Mouse (Mus musculus): ENCODE measurements at regions not wholly inside any gene's neighbourhood (a gene's known extent, or its start where the extent isn't known, plus 50 kb on each side); places are given as distances from the start of the nearest gene placed in this dataset.
"Not testable (repeated sequence)": the region's sequence is repeated elsewhere in the genome, so short reads cannot be mapped to it uniquely, and the experiment has no call there.

DNA sequence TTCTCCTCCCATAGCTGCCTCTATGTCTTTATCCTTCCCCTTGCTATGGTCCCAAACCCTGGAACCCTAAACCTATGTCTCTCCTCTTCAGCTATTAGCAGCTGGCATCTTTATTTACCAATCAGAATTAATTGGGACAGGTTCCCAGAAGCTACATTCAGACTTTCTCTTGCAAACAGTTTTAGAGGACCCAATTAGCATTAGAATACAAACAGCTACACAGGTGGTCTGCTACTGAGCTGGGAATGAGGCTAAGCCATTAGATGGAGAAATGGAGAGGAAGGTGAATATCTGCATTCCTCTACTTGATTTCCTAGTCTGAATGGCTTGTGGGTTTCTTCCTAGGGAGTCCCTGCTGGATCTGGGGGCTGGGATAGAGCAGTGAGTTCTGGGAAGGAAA is 611.9 kb downstream of the A830018L16Rik start:
- DNase-seq (ENCODE audit: inconsistent age in 2 of 2, low spot score in 1 of 2), result no peak

DNA sequence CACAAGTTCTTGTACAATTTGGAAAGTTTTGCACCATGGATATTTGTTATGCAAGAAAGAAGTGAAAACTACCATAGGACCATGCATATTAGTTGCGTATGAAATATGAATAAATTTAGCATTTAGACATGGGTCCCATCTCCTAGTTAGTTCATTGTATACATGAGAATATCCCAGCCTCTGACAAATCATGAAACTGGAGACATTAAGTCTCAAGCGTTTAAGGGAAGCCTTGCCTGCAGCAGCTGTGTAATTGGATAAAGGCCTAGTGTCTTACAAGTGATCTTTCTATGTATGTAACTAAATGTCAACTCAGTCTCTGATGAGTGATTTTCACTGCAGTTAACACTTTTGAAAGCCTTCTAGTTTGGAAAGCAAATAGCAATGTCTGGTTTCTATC is 613.5 kb downstream of the A830018L16Rik start:
- no peak for DNase-seq (ENCODE audit: inconsistent age in 2 of 2, low spot score in 1 of 2)

DNA sequence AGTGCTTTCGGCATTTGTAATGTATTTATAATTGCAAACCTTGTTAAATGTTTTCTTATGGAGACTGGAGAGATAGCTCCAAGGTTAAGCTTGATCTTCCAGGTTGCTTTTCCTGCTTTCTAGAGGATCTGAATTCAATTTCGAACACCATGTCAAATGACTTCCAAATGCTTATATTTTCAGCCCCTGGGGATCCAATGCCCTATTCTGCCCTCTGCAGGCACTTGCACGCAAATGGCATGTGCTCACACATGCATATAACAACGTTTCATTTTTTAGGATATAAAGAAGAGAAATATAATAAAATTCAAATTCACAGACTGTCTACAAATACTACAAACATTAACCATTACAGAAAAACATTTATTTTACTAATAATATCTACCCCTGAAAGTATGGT is 614.2 kb downstream of the A830018L16Rik start:
- no peak for DNase-seq (ENCODE audit: inconsistent age in 2 of 2, low spot score in 1 of 2)

DNA sequence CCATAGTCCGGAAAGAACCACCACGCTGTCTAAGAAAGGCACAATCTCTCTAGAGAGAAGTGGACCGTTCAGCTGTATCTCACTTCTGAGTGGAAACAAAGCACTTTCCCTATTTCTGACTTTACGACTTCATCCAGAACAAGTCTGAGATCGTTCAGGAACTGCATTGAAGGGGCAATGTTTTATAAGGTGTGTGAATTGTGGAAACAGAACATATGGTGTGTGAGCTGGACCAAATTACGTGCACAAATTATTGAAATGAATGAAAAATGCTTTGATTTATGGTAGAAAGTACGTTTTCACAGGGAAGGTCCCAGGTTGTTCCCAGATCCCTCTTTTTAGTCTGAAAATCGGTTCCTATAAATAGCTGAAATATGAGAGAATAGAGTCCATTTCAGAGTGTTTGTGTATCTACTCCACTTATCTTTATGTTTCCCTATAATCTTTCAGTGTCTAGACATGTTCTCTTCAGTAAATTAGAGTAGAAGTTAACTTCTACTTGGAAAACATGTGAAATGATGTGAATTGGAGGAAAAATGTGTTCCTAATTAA is 638.1 kb downstream of the A830018L16Rik start:
- no peak for DNase-seq (ENCODE audit: inconsistent age in 2 of 2, low spot score in 1 of 2)

DNA sequence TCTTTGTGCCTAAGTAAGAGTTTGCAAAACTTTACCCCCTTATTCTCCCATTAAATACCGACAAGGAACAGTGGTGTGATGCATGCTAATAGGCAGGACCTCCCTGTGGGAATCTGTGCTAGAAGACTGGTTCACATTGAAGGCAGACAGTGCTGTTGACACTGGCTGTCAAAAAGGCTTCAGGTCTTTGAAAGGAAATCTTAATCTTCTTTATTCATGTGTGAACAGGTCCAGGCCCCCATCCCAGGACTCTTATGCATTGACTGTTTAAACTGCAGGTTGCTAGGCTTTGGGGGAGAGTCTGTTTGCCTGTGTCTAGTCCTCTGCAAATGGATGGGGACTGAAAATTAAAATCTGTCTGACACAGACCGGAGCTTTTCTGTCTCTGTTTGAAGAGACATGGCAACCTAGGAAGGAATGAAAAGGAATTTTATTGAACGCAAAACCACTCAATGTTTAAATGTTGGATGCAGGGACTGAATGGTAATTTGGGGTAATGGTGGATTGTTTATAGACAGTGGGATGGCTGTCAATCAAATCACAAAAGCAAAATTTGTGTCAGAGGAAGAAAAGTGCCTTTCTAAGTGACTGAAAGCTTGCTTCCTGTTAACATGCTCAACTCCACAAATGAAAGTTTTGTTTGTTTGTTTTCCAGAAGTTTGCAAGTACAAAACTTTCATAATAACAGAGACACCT is 642.1 kb downstream of the A830018L16Rik start:
- no peak for DNase-seq (ENCODE audit: inconsistent age in 2 of 2, low spot score in 1 of 2)

DNA sequence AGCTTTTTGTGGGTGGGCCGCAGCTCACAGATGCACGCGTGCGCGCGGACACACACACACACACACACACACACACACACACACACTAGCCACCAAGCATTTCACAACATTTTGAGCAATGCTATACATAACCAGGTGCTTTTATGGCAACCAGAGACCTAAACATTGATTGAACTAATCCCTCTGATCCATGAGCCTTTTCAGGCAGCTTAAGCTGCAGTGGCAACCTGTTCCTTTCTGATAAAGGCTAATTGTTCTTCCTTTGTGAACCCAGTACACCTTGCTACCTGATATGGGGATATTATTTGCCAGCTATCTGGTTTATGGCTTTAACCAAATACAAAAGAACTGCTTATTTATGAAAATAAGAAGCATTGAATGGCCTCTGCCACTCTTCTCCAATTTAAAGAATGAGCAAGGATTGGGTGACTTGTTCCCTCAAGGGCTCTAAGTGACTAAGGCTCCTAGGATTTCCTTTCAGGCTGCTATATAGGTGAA is 651.2 kb downstream of the A830018L16Rik start:
- no peak for DNase-seq (ENCODE audit: inconsistent age in 2 of 2, low spot score in 1 of 2)

DNA sequence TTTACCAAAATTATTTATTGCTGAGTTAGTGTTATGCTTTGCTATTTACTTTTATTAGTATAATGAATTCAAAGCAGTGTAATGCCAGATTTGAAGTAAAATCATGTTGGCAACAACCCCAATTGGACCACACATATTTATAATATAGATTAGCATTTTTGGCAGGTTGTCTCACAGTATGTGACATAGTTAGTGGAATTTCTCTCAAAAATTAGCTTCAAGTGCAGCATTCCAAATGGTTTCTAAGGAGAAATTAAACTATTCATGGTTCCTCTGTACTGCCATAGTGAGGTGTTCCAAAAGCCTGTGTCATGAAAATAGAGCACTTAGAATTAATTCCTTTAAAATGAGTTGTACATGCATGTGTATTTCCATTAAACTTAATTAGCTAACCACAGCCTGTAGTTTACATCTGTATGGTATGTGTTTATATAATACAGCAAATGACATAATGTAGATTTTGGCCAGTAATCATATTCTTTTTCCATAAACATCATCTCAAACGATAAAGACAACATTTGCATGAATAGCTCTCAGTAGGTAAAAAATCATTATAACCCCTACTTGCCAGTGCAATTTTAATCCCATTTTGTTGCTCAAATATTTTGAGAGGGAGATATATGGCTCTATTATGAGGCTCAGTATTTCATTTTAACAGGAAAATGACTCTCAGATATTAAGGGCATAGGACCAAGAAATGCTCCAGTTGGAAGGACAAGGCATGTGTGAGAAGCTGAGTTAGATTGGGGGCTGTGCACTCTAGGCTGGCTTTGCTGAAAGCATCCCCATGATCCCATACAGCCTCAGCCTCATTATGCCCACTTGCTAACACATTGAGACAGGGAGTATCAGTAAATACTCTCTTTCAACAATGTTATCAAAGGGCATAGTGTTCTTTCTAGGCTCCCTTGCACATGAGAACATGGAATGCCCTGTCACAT is 678.9 kb downstream of the A830018L16Rik start:
- no peak for DNase-seq (ENCODE audit: inconsistent age in 2 of 2, low spot score in 1 of 2)

DNA sequence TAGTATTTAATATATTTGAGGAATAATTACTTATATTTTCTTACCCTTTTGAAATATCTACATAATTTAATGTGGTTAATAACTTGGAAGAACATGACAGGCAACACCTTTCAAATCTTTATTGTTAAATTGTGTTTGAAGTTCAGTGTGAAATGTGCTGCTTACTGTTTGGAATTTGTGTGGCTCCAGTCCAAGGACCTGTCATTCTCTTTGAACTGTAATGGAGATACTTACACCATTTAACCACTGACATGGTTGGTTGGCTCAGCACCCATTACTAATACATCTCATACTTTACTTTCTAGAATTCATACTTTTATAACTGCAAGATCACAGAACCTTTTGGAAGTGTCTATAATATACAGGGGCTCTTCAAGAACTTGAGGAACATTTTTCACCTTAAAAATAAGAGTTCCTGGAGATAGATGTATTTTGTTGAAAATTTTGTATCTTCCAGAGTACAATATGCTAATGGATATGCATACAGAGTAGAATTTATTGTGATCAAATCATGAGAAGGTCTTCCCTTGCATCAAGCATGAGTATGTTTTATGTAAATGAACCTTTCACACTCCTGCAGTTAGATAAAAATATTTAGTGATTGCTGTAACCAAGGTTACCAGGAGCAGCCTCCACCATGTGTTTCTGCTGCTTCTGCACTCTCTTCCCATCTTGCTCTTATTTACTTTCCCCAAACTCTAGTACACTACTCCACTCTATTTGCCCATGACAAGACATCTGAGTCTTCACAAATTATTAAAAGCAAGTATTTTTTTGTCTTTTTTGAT is 701.3 kb downstream of the A830018L16Rik start:
- DNase-seq (ENCODE audit: inconsistent age in 2 of 2, low spot score in 1 of 2), result no peak

DNA sequence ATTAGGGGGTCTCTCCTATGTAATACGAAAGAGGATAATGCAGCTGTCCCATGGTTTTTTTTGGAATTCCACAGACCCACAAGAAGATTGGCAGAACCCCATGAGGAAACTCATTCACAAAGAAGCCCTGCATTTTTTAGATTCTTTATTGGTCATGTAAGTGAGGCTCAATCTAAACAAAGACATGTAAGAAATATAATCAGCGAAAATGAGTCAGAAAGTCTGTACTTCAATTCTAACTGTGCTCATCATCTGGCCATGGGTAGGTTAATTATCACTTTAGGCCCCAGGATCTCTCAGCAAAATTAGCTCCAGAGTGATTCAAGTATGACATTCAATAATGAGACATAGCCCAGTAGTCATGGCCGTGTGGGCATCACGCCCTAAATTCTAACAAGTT is 703.2 kb downstream of the A830018L16Rik start:
- no peak for DNase-seq (ENCODE audit: inconsistent age in 2 of 2, low spot score in 1 of 2)

DNA sequence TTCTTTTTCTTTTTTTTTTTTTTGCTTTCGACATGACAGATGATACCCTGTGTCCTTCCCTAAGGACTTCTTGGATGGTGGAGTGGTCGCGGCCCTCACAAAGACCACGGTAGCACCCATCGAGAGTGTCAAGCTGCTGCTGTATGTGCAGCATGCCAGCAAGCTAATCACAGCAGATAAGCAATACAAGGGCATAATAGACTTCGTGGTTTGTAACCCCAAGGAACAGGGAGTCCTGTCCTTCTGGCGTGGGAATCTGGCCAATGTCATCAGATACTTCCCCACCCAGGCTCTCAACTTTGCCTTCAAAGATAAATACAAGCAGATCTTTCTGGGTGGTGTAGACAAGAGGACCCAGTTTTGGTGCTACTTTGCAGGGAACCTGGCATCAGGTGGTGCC is 707.0 kb downstream of the A830018L16Rik start:
- DNase-seq (ENCODE audit: inconsistent age in 2 of 2, low spot score in 1 of 2), result no peak

DNA sequence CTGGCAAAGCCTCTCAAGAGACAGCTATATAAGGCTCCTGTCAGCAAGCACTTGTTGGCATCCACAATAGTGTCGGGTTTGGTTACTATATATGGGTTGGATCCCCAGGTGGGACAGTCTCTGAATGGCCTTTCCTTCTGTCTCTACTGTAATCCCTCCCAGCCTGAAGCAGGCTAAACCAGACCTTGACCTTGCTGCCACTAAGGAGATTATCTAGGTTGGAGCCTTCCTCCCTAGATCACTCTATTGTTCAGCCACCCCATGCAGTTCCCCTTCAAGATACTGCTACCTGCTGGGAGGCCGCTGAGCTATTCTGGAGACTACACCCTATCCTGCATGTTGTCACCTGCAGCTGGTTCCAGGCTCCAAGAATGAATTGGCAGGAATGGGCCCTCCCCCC is 712.7 kb downstream of the A830018L16Rik start:
- not testable (repeated sequence) for DNase-seq (ENCODE audit: inconsistent age in 2 of 2, low spot score in 1 of 2)

DNA sequence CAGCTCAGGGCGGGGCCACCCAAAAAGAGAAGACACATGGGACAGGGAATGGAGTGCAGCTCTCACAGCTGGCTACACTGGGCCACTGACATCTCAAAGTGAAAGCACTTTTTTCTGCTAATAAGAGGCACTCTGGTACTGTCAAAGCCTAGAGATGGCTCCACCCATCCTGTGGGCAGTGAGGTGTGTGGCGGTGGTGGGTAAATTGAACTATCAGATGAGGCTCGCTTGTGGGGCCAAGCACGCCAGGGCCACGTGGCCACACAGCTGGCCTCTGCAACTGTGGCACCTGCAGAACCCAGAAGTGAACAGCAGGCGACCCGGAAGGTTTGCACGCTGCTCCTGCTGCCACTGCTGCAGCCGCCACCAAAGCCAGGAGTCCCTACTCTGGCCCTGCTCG is 756.6 kb downstream of the A830018L16Rik start:
- DNase-seq (ENCODE audit: inconsistent age in 2 of 2, low spot score in 1 of 2), result no peak

DNA sequence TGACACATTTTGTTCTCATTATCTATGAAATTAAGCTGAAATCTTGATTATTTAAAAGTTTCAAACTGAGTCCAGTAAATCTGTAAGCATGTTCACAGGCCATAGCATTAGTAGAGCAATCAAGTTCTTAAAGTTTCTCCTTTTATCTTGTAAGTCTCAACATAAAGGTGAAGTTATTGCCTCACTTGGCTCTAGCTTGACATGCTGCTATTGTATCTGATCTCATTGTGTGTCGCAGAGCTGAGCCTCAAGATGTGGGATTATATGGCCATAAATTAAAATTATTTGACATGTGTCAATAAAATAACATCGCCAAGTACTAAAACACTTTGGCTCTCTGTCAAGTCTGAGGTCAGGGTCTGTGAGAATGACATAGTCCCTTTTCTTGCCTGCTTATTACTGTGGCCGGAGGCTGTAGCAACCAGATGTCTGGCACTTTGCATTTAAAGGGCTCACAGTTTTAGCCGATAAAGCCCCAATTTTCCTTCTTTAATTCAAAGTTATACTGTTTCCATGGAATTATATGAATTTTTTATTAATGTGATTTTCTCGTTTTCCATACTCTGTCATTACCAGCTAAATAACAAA is 775.8 kb downstream of the A830018L16Rik start:
- no peak for DNase-seq (ENCODE audit: inconsistent age in 2 of 2, low spot score in 1 of 2)

DNA sequence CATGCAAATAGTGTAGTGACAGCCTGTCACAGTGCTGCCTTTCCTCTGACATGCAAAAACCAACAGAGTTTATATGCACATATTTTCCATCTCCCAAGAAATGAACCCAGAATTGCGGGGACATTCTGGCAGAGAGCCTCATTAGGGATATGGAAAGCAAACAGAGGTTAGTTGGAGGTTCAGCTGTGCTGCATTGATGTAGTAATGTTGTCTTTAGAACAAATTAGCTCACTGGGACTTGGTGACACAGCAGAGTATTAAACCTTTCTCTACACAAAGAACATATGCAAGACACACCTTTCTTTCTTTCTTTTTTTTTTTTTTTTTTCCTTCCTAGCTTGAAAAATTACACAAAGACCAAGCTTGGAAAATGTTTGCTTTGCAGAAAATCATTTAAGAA is 778.7 kb downstream of the A830018L16Rik start:
- DNase-seq (ENCODE audit: inconsistent age in 2 of 2, low spot score in 1 of 2), result no peak

DNA sequence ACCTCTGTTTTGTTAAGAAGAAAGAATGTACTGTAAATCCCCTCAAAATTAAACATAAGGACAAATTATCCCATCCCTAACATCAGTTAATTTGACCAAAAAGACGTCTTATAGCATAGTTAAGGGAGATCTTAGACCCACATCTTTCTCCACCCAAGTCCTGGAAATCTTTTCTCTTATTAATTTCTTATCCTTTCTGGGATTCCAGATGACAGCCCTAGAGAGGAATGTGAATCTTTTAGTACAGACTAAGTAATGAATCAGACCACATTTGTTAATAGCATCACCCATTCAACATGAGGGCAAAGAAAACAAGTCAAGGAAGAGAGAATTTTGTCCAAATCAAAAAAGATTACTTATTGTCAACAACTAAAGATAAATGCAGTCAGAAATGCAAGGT is 817.2 kb downstream of the A830018L16Rik start:
- DNase-seq (ENCODE audit: inconsistent age in 2 of 2, low spot score in 1 of 2), result no peak

DNA sequence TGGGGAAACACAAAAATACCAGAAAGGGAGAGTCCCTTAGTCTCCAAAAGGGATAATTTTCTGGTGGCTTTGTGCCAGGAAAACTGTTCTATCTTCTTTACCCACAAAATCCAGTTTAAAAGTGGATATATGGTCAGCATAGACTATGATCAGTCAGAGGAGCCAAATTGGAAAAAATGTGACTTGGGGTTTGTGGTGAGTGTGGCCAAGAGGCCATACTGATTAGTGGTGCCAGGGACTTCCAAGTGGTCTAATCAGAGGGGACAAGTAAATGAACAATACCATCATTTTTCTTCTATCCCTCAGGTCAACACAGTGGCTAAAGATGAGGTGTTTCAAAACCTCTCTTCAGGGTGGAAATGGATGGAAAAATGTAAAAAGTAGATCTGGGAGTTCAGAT is 828.2 kb downstream of the A830018L16Rik start:
- no peak for DNase-seq (ENCODE audit: inconsistent age in 2 of 2, low spot score in 1 of 2)

DNA sequence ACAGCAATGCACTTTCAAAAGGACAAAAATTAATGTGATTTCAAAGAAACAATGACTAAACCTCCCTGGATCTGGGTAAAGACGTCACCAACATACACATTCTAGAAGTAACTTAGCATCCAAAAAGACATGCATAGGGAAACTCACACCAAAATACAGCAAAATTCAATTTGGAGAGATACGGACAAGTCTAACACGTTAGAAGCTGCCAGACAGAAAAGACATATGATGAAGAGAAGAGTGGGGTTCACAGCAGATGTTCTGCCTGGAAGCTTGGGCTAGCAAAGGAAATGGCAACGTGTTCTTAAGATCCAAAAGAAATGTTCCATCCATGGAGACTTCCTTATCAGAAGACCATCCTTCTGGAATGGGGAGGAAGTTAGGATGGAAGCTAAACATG is 868.6 kb downstream of the A830018L16Rik start:
- no peak for DNase-seq (ENCODE audit: inconsistent age in 2 of 2, low spot score in 1 of 2)

DNA sequence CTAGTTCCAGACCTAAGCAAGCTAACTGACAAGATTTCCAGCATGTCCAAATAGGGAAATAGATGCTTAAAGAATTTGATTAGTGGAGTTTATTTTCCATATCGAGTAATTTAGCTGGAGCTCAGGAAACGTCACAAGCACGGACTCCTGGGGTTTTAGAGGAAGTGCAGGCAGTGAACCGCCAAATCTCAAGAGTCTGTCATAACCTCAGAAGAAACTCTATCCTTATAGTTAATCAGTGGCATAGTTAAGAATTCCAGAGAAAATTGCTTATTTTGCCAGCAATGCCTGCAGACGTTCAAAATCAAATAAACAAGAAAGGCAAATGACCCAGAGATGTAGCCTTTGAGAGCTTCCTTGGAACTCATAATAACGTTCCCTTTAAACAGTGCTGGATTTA is 871.6 kb downstream of the A830018L16Rik start:
- no peak for DNase-seq (ENCODE audit: inconsistent age in 2 of 2, low spot score in 1 of 2)

DNA sequence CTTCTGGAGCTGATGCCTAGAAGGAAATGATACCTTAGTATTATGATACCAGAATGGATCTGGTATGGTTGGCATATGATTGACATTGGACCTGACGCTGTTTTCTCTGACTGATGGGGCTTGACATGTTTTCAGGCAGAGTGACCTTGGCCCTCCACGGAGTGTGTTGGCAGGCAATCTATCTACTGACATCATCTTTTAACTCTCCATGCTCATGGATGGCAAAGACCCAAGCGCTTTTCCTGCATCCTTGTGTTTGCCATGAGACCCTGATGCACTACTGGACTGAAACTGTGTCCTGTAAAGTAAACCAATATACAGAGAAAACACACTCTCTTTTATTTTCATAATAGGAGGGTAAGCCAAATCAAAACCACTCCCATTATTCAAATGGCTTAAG is 872.1 kb downstream of the A830018L16Rik start:
- peak in 1 of 2 experiments; percentile 25 for DNase-seq (ENCODE audit: inconsistent age in 2 of 2, low spot score in 1 of 2)

DNA sequence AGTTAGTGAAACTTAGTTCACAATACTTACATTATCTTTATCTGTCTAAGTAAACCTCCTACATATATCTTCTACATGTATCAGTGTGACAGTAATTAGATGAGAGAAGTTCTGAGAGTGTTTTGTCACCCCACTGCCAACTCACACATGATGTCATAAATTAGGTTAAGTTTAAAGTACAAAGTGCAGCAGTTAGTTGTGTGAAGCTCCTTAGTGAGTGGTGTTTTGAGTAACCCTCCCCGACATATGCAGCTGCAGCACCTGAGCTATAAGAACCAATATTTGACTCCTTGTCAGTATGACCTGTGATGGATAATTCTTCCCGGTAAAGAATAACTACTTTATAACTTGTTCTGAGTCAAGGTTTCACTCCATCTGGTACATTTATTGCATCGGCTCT is 874.6 kb downstream of the A830018L16Rik start:
- no peak for DNase-seq (ENCODE audit: inconsistent age in 2 of 2, low spot score in 1 of 2)

DNA sequence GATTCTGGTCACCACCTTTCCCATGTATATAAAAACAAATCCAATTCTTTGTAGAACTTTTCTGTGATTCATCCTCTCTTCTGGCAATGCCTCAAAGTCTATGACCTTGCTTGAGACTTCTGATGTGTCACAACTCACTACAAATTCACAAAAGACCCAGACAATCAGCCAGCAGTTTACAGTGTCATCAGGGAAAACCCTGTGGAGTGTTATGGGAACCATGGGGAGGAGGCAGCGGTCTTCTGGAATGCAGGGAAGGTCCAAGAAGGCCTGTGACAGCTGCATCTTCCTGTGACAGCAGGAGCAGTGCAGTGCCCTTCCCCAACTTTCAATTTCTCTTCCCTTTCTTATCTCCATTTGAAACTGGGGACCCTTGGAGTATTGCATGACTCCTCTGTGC is 877.9 kb downstream of the A830018L16Rik start:
- DNase-seq (ENCODE audit: inconsistent age in 2 of 2, low spot score in 1 of 2), result peak; percentile 40 to 86

Data from adrenal gland, adult (tissue).